Mouse (Mus musculus): ENCODE results near the gene Tmem248. TPM values are rescaled to one million over a fixed set of nuclear protein-coding genes. Genes with fewer than 3 reads are reported as not detected.

Gene Tmem248
- total RNA-seq, 1 experiment from 2014 or later, result 51.7 TPM

GRCm38 (mm10) chr5:130257303-130257702, 40.4 kb downstream of the Tmem248 start:
- no peak for DNase-seq

- no peak for DNase-seq
Measured at GRCm38 (mm10) chr5:130263454-130263853, 46.6 kb downstream of the Tmem248 start.

- DNase-seq, result peak; percentile 49
Measured at GRCm38 (mm10) chr5:130264433-130265005, 47.6 kb downstream of the Tmem248 start.

GRCm38 (mm10) chr5:130266651-130267050, 49.8 kb downstream of the Tmem248 start:
- DNase-seq, result peak; percentile 77

- peak; percentile 64 for DNase-seq
Measured at GRCm38 (mm10) chr5:130267316-130267715, 50.4 kb downstream of the Tmem248 start.

GRCm38 (mm10) chr5:130268976-130269375, 52.1 kb downstream of the Tmem248 start:
- peak; percentile 73 for DNase-seq

GRCm38 (mm10) chr5:130272344-130272743, 55.5 kb downstream of the Tmem248 start:
- no peak for DNase-seq

- no peak for DNase-seq
Measured at GRCm38 (mm10) chr5:130273046-130273445, 56.2 kb downstream of the Tmem248 start.

- peak; percentile 68 for DNase-seq
Measured at GRCm38 (mm10) chr5:130275509-130275908, 58.6 kb downstream of the Tmem248 start.

- DNase-seq, result no peak
Measured at GRCm38 (mm10) chr5:130278011-130278472, 61.2 kb downstream of the Tmem248 start.

GRCm38 (mm10) chr5:130283079-130283732, 66.3 kb downstream of the Tmem248 start:
- DNase-seq, result no peak

- no peak for DNase-seq
Measured at GRCm38 (mm10) chr5:130288106-130288505, 71.2 kb downstream of the Tmem248 start.

- DNase-seq, result no peak
Measured at GRCm38 (mm10) chr5:130290242-130290641, 73.4 kb downstream of the Tmem248 start.

GRCm38 (mm10) chr5:130290775-130291174, 73.9 kb downstream of the Tmem248 start:
- DNase-seq, result peak; percentile 27

- DNase-seq, result no peak
Measured at GRCm38 (mm10) chr5:130292976-130293375, 76.1 kb downstream of the Tmem248 start.

Other genes with a start within 250 kb of the Tmem248 start
- gene Gusb, start 214.0 kb upstream of the Tmem248 start, total RNA-seq (2021), result 40.0 and 41.2 TPM in 2 replicates
- gene Asl, start 187.8 kb upstream of the Tmem248 start, total RNA-seq (2021), result 131 and 168 TPM in 2 replicates
- 35.9 and 38.6 TPM in 2 replicates for gene Crcp, start 187.8 kb upstream of the Tmem248 start, total RNA-seq (2021)
- gene Tpst1, start 143.8 kb upstream of the Tmem248 start, total RNA-seq (2021), result 32.5 and 35.5 TPM in 2 replicates
- gene Kctd7, start 72.2 kb upstream of the Tmem248 start, total RNA-seq (2021), result 8.7 and 10.0 TPM in 2 replicates
- 40.6 and 42.7 TPM in 2 replicates for gene Rabgef1, start 45.3 kb upstream of the Tmem248 start, total RNA-seq (2021)
- gene Sbds, start 38.4 kb downstream of the Tmem248 start, total RNA-seq (2021), result 77.1 and 87.0 TPM in 2 replicates
- gene Tyw1, start 38.5 kb downstream of the Tmem248 start, total RNA-seq (2021), result 23.7 and 24.4 TPM in 2 replicates
- gene Caln1, start 152.4 kb downstream of the Tmem248 start, total RNA-seq (2021), result 29.7 and 35.2 TPM in 2 replicates
- not detected in 2 replicates for gene A330070K13Rik, start 167.6 kb downstream of the Tmem248 start, total RNA-seq (2021)